Mouse (Mus musculus) adrenal gland, adult 18-20 months (tissue): Measurements from ENCODE around the gene Gfpt1. TPM values are rescaled to one million over a fixed set of nuclear protein-coding genes. Genes with fewer than 3 reads are reported as not detected.
"Not testable (repeated sequence)": the region's sequence is repeated elsewhere in the genome, so short reads cannot be mapped to it uniquely, and the experiment has no call there.

Experiments used
- DNase-seq, 2 experiments: peaks; one replicate each; pipeline ENCODE4 v3.0.0; 2021 to 2022; ENCODE audit warnings: low spot score in 2 of 2
- long read RNA-seq, 2 experiments: library from polyadenylated mRNA; stranded (forward); transcript quantifications; one replicate each; pipeline ENCODE4 v2.0.0; 2021
- total RNA-seq, 2 experiments: library from RNA; stranded (reverse); gene quantifications; 1 replicate in 1 of 2; 2 replicates in 1 of 2; pipeline ENCODE4 v1.2.3; 2021

The Gfpt1 gene
- 10 to 100 TPM; 50.0 to 52.9 TPM for total RNA-seq
- long read RNA-seq, experiment 1, full-length matches to known transcripts: 7 of 10 reads
- long read RNA-seq, experiment 1, partial matches to known transcripts: 0 of 10 reads
- long read RNA-seq, experiment 1, other reads (novel, unspliced or antisense): 3 of 10 reads
- long read RNA-seq, experiment 2, full-length matches to known transcripts: 8 of 13 reads
- long read RNA-seq, experiment 2, partial matches to known transcripts: 1 of 13 reads
- long read RNA-seq, experiment 2, other reads (novel, unspliced or antisense): 4 of 13 reads

GRCm38 (mm10) chr6:87042337-87043130 lies at the start of gene Gfpt1:
TSS of gene Gfpt1 (plus strand) at chr6:87042846.
- DNase-seq: peak; percentile 96 to 97

GRCm38 (mm10) chr6:86994254-86994653 lies 48.4 kb upstream of the Gfpt1 start:
- DNase-seq: no peak

- no peak for DNase-seq
Observed at GRCm38 (mm10) chr6:86996629-86997307, 45.9 kb upstream of the Gfpt1 start.

GRCm38 (mm10) chr6:86997360-86997759 lies 45.3 kb upstream of the Gfpt1 start:
- no peak for DNase-seq

GRCm38 (mm10) chr6:87001995-87002394 lies 40.7 kb upstream of the Gfpt1 start:
- DNase-seq: no peak

DNA sequence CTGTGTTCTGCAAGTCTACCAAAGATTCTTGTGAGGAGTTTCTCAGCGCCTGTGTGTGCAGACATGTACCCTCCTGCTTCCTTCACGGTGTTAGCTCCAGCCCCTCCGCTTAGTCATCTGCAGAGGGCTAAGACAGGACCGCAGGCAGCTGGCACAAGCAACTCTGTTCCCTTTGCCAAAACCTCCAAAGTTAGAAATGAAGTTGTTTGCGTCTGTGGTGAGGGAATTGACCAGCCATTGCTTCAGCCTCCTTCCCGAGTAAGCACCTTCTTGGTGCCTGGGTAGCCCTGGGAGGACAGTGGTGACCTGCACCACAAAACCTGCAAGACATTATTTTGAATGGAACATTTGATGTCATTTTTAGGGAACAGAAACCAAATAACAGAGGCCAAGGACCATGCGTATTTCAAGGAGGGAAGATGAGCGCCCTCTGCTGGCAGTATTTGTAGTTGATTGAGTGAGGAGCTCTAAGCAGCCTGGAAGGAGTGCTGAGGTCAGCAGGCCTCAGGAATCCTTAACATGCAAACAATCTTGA lies 40.1 kb upstream of the Gfpt1 start:
- peak; percentile 80 to 82 for DNase-seq

DNA sequence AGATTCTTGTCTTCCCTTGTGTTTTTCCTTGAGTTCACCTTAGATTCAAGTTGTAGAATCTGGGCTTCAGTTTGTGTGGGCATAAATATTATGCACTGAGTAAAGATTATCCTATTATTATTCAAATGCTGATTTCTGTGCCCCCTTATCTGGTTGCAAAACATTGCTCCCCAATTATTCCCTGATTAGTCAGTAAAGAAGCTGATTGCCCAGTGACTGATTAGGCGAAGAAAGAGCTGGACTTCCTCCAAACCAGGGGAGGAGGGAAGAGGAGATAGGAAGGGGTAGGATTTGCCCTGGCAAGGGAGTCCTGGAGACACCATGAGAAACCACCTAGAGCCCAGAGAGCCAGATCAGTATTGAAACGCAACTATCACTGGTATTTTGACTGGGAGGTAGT lies 38.5 kb upstream of the Gfpt1 start:
- no peak for DNase-seq

DNA sequence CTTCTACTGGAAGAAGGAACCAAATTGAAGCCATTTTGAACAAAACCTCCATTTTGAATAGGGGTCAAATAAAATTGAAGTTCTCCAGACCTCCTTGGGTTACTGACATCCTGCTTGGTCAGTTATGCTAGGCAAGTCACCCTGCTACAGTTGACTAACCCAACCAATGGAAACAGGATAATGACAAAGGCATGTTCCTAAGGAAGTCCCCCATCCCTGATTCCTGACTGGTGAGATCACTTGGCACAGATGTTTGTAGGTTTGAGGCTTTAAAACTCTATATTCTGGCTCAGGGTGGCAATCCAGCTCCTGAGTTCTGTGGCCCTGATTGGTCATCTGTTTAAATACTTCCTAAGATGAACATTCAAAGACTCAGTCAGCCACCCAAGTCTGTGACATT lies 37.1 kb upstream of the Gfpt1 start:
- DNase-seq: no peak

DNA sequence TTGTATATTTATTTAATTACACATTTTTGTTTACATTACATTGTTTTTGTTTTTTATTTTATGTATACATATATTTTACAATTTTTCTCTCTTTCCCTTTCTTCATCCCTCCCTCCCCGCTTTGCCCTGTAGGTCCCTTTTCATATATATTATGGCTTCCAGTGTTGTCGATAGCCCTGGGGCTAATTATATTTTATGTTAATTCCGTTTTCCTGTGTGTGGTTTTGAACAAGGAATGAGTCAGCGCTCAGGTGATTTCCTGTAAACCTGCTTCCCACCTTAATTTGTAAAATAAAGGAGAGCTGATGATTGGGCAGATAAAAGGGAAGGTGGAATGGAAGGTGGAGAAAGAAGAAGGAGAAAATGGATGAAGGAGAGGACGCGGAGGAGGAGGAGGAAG lies 33.8 kb upstream of the Gfpt1 start, which contains the start of gene Nfu1:
Nfu1 (plus strand) TSS at position 350 of the 400 bp plus-strand sequence.
- no peak for DNase-seq

DNA sequence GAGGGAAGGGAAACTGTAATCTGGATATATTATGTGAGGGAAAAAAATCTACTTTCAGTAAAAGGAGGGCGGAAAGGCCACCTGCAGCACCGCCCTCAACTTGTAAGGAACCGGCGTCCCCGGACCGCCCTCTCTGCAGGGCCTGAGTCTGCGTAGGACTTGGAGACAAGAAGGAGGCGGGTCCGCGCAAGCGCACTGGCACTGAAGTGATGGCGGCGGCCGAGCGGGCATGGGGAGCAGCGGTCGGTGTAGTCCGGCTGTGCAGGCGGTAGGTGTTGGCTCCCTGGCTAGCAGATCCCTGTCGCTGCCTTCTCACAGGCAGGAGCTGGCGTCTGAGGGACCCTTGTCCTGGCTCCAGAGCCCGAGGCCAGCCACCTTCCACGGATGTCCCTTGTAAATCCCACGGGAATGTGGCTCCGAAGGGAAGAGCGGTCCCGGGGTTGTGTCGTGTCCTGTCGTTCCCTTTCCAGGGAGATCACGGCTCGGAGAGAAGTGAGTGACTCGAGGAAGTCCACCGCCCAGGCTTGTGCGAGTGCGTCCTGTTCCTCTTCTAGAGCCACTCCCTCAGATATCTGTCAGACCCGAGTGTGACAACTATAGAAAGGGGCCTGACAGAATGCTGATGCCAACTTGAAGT lies 32.8 kb upstream of the Gfpt1 start:
- DNase-seq: peak; percentile 95 to 96

- DNase-seq: no peak
Observed at GRCm38 (mm10) chr6:87016916-87017315, 25.7 kb upstream of the Gfpt1 start.

- no peak for DNase-seq
Observed at GRCm38 (mm10) chr6:87018874-87019273, 23.8 kb upstream of the Gfpt1 start.

DNA sequence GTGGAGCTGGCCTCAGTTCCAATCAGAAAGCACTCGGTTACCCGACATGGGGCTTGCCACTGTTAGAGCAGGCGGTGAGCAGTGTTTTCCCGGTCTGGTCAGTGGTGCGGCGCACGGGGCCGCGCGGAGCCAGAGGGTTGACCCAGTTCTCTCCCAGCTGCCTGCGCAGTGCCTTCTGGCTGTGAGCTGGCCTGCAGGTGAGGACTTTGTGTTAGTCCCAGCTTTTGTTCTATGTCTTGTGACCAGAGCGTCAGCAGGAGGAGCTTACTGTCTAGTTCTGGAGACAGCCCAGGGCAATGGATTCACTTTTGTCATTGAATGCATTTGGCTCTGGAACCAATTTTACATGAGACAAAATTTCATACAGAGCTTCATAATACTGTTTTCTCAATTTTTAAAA lies 20.9 kb upstream of the Gfpt1 start:
- no peak for DNase-seq

DNA sequence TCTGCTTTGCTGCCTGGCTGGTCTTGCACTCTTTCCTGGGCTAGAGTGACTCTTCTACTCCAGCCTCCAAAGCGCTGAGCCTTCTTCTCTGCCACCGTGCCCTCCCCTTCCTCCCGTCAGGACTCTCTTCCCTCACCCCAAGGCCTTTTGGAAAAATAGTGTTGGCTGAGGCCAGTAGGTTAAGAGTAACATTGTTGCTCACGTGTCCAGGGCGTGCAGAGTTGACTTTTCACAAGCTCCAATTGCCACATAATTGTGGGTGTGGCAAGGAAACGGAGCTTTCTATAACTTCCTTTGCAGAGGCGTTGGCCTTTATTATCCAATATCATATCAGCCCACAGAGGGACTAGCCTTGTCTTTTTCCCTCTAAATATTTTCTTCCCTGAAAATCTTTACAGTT lies 15.7 kb upstream of the Gfpt1 start:
- DNase-seq: no peak

GRCm38 (mm10) chr6:87028881-87029280 lies 13.8 kb upstream of the Gfpt1 start:
- DNase-seq: peak; percentile 27 to 36

DNA sequence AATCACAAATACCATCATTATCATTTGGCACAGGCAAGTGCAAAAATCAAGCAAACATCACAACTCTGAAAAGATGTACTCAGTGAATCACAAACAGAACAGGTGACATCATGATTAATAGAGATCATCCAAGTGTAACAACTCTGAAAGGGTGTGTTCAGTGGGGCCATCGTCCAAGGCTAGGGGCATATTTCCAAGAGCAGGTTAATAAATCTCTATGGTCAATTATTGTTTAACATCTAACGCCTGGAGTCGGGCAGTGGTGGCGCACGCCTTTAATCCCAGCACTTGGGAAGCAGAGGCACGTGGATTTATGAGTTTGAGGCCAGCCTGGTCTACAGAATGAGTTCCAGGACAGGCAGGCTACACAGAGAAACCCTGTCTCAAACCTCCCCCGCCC lies 11.3 kb upstream of the Gfpt1 start:
- not testable (repeated sequence) for DNase-seq

GRCm38 (mm10) chr6:87032401-87032800 lies 10.2 kb upstream of the Gfpt1 start:
- DNase-seq: no peak

- DNase-seq: no peak
Observed at GRCm38 (mm10) chr6:87034395-87034794, 8.3 kb upstream of the Gfpt1 start.

GRCm38 (mm10) chr6:87037826-87038620 lies 4.6 kb upstream of the Gfpt1 start:
- DNase-seq: no peak

DNA sequence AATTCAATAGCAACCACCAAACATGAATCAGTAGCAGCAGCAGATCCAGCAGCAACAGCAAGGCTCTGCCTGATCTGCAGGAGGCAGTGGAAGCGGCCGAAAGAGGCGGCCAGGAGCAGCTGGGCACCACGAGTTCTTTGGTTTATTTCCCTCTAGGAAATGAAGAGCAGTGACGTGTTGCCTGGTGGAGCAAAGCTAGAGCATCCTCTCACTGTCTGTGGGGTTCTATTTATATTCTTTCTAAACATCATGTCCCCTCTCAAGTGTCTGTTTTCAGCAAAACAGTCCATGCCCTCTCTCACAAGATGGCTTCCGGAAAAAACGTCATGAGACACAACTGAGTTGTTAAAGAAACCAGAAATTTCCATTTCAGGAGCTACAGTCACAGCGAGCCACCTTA lies 3.5 kb upstream of the Gfpt1 start:
- no peak for DNase-seq
